Mouse (Mus musculus) embryonic fibroblast, embryonic 13.5 days (primary cell): ENCODE measurements around the gene Cysltr1. TPM values are rescaled to one million over a fixed set of nuclear protein-coding genes. Genes with fewer than 3 reads are reported as not detected.

ENCODE experiments used
- H3K27ac ChIP-seq: 2 replicates; pipeline ENCODE4 v1.5.1; 2012; ENCODE audit warnings: low read length, control low read depth, inconsistent platforms; ENCODE audit not compliant: insufficient read depth
- H3K4me1 ChIP-seq: 2 replicates; pipeline ENCODE4 v1.6.1; 2011; ENCODE audit warnings: low read length; ENCODE audit not compliant: control insufficient read depth, insufficient read depth
- H3K4me3 ChIP-seq: 2 replicates; pipeline ENCODE4 v1.5.1; 2011; ENCODE audit warnings: mild to moderate bottlenecking, control low read depth, low read length; ENCODE audit not compliant: insufficient read depth
- CTCF ChIP-seq: IDR thresholded peaks from 2 replicates; pipeline ENCODE4 v1.5.1; 2011; ENCODE audit warnings: mild to moderate bottlenecking, control low read depth, low read length, moderate library complexity, borderline replicate concordance; ENCODE audit not compliant: insufficient read depth
- POLR2A ChIP-seq: IDR thresholded peaks from 2 replicates; pipeline ENCODE4 v1.6.1; 2011; ENCODE audit warnings: low read depth, mild to moderate bottlenecking, control low read depth, low read length, moderate library complexity
- polyA plus RNA-seq: library from polyadenylated mRNA; stranded (reverse); fragments of >200 nt; gene quantifications from 2 replicates; pipeline ENCODE4 v1.2.4, GENCODE M21; 2011; ENCODE audit warnings: low read depth; ENCODE audit not compliant: missing spikeins, insufficient read length

Gene Cysltr1
- 0.18 and 0.32 TPM in 2 replicates for polyA plus RNA-seq

DNA sequence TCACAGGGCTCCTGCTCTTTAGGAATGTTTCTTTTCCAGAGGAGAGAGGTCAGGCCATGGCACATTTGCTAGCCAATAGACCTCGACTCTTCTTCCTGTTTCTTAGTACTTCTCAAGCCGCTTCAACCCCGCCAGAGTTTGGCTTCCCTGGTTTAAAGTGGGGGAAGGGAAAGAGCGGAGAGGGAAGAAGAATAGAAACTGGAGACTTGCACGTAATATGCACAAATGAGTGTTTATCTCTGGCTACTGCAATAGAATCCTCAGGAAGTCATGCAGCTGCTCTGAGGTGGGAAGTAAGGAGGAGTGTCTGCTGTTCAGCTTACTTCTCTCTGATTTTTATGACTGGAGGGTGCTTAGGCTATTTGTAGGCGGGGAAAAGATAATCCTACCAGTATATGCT lies at the start of gene Cysltr1:
Gene Cysltr1, minus strand, starts transcription at position 294 of the 400 bp plus-strand sequence.
- no peak within 1 kb of the TSS for H3K4me3 ChIP-seq
- no peak within 1 kb of the TSS for H3K27ac ChIP-seq
- H3K4me1 ChIP-seq = no peaks in the 10 kb centered on the region
- no peak for TF ChIP-seq POLR2A
- TF ChIP-seq CTCF = no peak

DNA sequence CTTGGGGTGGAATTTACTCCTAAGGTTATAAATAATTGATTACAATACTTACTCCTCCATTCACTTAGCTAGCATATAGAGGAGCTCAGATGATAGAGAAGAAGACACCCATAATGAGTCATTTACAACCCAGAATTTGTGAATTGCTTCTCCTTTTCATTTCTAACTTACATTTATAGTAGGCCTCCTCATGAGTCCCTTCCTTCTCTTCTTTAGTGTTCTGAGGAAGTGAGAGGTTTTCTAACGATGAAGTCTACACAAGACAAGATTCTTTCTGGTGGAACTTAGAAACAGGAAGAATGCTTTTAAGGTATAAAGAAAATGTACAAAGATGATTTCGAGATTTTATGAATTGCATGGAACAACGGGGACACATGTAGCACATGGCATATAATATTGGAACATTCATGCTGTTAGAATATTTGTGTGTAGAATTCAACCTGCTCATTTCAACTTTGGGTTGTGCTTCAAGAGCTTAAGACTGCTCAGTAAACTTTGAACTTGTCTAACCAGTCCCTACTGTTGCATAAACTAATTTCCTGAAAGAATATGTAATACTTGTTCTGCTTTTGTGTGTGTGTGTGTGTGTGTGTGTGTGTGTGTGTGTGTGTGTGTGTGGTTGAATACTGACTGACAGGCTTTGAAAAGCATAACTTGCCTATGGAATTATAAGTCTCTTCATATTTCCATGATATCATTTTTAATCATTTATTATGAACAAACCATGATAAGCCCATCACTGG lies 31.5 kb upstream of the Cysltr1 start:
- Histone ChIP-seq H3K4me1 (no peaks in the 10 kb centered on the region), H3K4me3 (no peak overlapping the region), H3K27ac (no peak overlapping the region)
- TF ChIP-seq POLR2A (no peak), CTCF (no peak)

DNA sequence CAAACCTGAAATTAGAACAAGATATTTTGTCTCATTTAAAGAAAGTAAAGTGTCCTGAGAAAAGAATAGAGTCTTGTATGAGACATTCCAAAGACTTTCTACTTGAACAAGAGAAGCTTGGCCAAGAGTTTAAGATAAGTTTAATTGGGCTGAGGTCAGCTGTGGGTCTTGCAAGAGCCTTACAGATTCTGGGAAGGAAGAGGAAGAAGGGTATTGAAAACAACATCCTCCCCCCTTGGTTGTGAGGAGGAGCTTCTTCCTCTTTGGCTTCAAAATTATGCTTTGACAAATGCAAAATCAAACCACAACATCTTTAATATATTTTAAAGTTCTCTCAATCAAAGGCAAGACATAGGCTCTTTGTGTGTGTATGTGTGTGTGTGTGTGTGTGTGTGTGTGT lies 30.1 kb upstream of the Cysltr1 start:
- Histone ChIP-seq H3K4me1 (no peaks in the 10 kb centered on the region), H3K4me3 (no peak overlapping the region), H3K27ac (no peak overlapping the region)
- TF ChIP-seq CTCF (no peak), POLR2A (no peak)

DNA sequence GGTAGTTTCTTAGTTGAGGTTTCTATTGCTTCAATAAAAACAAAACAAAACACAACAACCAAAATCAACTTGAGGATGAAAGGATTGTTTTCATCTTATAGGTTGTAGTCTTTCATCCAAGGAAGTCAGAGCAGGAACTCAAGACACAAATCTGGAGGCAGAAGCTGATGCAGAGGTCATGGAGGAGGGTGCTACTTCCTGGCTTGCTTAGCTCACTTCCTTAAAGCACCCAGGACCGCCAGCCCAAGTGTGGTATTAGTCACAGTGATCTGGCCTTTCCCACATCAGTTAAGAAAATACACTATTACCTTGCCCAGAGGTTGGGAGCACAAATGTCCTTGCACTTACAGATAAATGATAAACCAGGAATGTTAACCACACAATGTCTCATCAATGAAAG lies 25.0 kb upstream of the Cysltr1 start:
- Histone ChIP-seq H3K4me3 (no peak overlapping the region), H3K27ac (no peak overlapping the region), H3K4me1 (no peaks in the 10 kb centered on the region)
- TF ChIP-seq CTCF (no peak), POLR2A (no peak)

DNA sequence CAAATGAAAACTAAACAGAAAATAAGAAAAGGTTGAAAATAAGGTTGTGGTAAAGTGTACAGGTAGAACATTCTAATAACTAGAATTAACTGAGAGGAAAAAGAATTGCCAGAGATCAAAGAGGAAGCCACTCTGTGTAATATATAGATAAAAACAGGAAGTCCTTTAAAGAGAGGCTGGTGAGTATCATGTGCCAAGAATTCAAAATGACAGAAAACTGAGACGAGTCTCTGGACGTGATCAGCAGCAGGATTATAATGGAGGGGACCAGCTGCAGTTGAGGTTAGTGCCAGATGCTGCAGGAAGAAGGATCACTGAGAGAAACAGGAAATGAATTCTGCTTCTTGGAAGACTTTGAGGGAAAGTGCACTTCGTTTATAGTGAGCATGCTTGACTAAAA lies 20.2 kb upstream of the Cysltr1 start:
- H3K27ac ChIP-seq = no peak overlapping the region
- no peak overlapping the region for H3K4me3 ChIP-seq
- no peaks in the 10 kb centered on the region for H3K4me1 ChIP-seq
- TF ChIP-seq POLR2A = no peak

DNA sequence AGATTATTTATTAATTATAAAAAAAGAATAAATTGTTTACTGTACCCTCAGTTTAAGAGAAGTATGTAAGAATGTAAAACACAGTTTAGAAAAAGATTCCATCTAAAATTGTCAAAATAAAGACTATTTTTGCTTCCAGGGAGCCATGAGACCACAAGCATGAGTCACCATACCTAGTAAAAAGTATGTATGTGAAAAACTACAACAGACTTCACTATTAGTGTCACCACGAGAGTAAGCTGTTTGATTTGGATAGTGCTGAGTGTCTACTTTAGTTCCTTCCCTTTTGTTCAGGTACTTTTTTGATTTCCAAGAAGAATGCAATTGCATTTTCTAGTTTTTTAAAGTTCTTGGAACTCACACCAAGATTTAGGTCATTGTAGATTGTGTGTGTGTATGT lies 19.0 kb upstream of the Cysltr1 start:
- H3K27ac ChIP-seq = no peak overlapping the region
- no peak for TF ChIP-seq CTCF
- TF ChIP-seq POLR2A = no peak
- H3K4me1 ChIP-seq = no peaks in the 10 kb centered on the region
- H3K4me3 ChIP-seq = no peak overlapping the region

DNA sequence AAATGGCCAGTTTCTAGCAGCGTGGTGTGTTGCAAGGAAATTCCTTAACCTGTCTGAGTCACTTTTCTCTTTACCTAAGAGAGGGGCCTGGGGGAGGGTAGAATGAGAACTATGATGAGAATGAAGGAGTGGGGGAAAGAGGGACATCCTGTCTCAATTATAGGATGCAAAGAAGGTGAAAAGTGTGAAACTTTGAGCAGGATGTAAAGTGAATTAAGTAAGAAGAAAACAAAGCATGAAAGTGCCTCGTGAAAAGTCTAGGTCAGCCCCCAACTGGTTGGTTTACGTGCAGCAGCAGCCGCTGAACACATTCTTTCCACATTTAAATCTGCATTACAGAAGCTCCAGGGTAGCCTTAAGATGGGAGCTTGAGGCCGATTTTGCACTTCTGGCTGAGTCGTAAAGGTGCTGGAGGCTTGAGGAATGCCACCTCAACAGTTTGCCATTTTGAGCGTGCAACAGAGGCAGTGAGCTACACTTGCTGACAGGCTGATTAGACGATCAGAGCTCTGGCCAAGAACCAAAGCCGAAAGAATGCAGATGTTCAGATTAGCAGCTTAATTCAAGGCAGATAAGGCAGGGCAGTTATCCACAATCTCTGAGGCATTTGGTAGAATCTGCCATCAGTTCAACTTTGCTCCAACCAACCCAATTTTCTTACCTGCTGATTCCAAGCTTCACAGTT lies 763 bp downstream of the Cysltr1 start:
- Histone ChIP-seq H3K4me1 (no peaks in the 10 kb centered on the region), H3K27ac (no peak overlapping the region)
- TF ChIP-seq CTCF (no peak), POLR2A (no peak)

DNA sequence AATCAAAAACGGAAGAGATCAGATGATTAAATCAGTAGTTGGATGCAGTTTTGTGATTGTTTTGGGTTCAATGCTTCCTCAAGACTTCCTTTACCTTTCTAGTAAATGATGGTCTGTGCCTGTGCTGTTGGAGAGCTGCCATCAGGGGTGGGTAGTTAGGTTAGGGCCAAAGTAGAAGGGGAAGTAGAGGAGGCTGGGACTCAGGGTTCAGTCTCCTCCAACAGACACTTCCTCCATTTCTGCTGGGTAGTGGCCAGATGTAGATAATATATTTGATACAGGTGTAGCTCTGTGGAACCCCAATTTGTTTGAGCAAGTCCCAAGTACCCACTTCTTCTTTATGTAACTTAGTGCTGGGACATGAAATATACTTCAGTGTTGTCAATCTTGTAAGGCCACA lies 7.6 kb downstream of the Cysltr1 start:
- Histone ChIP-seq H3K4me1 (no peaks in the 10 kb centered on the region), H3K4me3 (no peak overlapping the region), H3K27ac (no peak overlapping the region)
- TF ChIP-seq CTCF (no peak), POLR2A (no peak)

More for the DNA sequence above, 763 bp downstream of the Cysltr1 start:
- H3K4me3 ChIP-seq = no peak overlapping the region

DNA sequence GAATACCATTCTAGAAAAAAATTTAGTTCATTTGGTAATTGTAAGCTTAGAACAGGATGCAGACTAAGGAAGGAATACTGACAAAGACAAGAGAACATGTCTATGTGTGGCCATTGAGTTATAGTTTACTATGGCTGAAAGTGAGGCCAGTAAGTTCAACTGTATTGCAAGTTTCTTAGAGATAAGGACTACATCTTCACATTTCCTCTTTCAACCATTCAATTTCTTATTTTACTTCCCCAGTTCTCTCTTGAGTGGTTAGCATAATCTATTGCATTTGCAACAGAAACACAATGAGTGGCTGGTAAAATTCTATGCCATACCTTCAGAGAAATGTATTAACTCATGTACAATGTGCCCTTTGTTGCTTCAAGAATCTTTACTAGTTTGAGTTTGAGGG lies 9.6 kb downstream of the Cysltr1 start:
- TF ChIP-seq CTCF = no peak
- TF ChIP-seq POLR2A = no peak
- H3K4me1 ChIP-seq = no peaks in the 10 kb centered on the region
- H3K4me3 ChIP-seq = no peak overlapping the region
- H3K27ac ChIP-seq = no peak overlapping the region

DNA sequence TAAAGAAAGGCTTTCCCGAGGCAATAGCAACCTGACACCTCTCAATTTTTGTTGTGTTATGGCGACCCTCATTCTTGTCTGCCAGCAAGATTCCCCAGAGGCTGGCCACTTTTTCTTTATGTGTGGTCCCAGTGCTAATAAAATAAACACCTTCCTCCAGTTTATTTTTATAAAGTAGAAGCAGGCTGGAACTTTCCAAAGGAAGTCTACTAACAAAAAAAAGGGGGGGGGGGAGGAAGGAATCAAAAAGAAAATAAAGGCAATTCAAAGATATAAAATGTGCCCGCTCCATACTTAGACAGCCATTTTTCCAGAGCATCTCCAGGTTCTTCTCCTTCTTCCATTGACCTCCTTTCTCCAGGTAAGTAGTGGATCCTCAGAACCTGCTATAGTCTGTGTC lies 20.6 kb downstream of the Cysltr1 start, which contains the start of gene Gm5127:
Gene Gm5127, plus strand, starts transcription at position 301 of the 400 bp plus-strand sequence.
- H3K27ac ChIP-seq = no peak within 1 kb of the TSS
- no peak within 1 kb of the TSS for H3K4me3 ChIP-seq
- no peak for TF ChIP-seq POLR2A
- no peak for TF ChIP-seq CTCF
- no peaks in the 10 kb centered on the region for H3K4me1 ChIP-seq
